Mouse (Mus musculus): ENCODE results near the gene H60c.
A peak's percentile ranks its signal among the peaks of the same experiment; 100 is the strongest.
"Not testable (repeated sequence)": the region's sequence is repeated elsewhere in the genome, so short reads cannot be mapped to it uniquely, and the experiment has no call there.

The H60c gene

GRCm38 (mm10) chr10:3267671-3268070 is at the start of gene H60c:
H60c (minus strand) TSS chr10:3267771.
- DNase-seq (ENCODE audit: low spot score), result no peak

- no peak for DNase-seq (ENCODE audit: low spot score)
Measured at GRCm38 (mm10) chr10:3308821-3309206, 41.2 kb upstream of the H60c start.

GRCm38 (mm10) chr10:3308180-3308820 is 40.7 kb upstream of the H60c start:
- no peak for DNase-seq (ENCODE audit: low spot score)

GRCm38 (mm10) chr10:3307752-3308151 is 40.2 kb upstream of the H60c start:
- DNase-seq (ENCODE audit: low spot score), result peak; percentile 54

GRCm38 (mm10) chr10:3293969-3294368 is 26.4 kb upstream of the H60c start:
- DNase-seq (ENCODE audit: low spot score), result no peak

DNA sequence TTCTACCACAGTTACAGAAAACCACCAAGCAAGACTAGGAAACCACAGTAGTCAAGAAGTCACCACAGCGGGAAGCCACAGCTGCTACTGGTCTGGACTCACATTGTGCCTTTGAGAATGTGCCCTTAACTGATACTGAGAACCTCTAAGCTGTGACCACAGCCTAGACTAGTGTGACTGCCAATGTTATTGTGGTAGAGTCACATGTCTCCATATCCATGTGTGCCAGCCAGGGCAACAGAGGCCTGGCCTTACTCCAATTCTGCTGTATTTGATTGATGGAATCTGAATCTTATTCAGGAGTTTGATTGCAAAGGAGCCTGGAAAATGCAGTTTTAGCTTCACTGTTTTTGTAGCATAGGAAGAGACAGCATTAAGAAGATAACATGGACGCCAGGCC is 13.5 kb upstream of the H60c start:
- DNase-seq (ENCODE audit: low spot score), result no peak

- no peak for DNase-seq (ENCODE audit: low spot score)
Measured at GRCm38 (mm10) chr10:3274065-3274464, 6.5 kb upstream of the H60c start.

DNA sequence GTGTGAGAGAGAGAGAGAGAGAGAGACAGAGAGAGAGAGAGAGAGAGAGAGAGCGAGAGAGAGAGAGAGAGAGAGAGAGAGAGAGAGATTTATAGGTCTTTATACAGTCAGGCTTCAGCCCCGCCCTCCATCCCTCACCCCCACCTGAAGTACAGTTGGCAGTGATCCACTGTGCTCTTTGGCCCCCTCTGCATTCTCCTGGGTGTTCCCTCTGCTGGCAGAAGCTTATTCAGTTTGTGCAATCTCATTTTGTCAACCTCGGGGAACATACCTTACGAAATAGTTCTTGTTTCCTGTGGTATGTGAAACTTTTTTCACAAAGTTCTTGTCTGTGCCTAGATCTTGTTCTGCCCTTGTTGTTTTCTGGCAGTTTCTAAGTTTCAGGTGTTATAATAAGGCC is 3.5 kb upstream of the H60c start:
- DNase-seq (ENCODE audit: low spot score), result no peak

DNA sequence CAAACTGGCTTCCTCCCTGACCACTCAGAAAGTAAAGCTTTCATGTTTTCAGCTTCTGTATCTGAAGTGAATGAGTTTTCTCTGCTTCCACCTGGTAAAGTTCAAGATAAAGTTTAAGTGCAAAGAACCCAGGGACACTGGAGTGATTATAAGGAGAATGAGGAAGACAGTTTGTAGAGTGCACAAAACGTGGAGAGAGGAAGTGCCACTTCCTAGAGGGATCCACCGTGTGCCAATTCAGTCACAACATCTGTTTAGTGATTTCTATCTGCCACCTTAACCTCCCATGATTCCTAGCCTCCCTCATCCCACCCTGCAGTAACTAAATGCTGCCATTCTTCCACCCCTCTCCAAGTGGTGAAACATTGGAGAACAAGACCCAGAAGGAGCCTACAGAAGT is 842 bp downstream of the H60c start:
- no peak for DNase-seq (ENCODE audit: low spot score)

GRCm38 (mm10) chr10:3262784-3263183 is 4.8 kb downstream of the H60c start:
- DNase-seq (ENCODE audit: low spot score), result no peak

DNA sequence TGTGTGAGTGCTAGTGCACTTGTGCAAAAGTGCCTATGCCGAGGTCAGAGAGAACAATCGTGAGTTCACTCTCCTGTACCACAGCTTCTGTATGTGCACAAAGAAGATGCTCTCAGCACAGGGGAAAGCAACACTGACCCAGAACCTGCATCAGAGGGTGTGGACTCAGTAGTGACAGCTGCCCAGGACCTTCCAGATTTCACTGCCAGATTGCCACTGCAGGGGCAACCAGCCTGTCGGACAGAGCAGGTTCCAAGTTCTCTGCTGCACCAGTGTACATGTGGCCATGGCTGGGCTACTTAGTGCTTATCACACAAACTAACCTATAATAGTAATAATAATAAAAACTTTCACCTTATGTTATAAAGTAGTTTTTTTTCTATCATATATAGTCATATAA is 10.2 kb downstream of the H60c start:
- no peak for DNase-seq (ENCODE audit: low spot score)

DNA sequence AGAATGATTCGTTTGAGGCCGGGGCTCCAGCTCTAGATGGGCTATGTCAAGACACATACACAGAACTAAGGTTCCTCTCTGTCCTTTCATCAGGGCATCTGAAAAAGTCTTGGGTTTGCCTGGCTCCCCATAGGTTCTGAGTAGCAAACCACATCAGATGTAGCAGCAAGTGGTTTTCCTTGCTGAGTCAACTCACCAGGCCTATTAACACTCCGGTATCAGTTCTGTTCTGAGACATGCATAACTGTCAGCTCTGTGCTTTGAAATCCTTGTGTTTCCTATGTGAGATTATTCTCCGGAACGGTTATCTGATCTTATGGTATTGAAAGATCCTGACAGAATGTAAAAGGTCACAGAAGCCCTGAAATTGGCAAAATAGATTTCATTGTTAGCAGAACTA is 29.1 kb downstream of the H60c start:
- not testable (repeated sequence) for DNase-seq (ENCODE audit: low spot score)

DNA sequence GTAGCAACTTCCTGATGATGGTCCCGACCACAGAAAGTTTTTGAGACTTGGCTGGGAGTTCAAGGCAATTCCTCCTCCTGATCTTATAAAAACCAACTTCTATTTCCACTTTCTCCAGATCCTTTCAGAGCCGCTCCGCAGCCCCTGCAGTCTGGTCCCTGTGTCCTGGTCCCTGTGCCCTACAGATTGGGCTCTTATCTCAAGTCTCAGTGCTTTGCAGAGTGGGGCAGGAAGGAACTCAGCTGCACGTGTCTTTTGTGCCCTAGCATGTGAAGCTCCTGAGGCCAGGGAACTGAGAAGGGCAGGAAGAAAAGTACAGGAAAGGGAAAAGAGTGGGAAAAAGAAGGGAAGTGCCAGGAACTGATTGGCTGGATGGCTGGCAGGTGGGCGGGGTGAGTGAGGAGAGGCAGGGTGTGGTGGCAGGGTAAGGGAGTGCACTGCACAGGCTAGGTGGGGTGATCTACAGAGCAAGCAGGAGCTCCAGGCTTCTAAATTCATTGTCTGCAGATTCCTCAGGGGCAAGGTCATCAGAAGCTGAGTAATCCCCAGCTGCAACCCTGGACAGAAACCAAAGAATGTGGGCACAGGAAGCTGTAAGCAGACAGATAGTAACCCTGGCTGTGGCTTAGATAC is 30.8 kb downstream of the H60c start:
- no peak for DNase-seq (ENCODE audit: low spot score)

- DNase-seq (ENCODE audit: low spot score), result no peak
Measured at GRCm38 (mm10) chr10:3228447-3229195, 39.0 kb downstream of the H60c start.
